Mouse (Mus musculus) adrenal gland, postnatal 14 days (tissue): ENCODE data around the gene Thap8. TPM values are rescaled to one million over a fixed set of nuclear protein-coding genes. Genes with fewer than 3 reads are reported as not detected.
A peak's percentile ranks its signal among the peaks of the same experiment; 100 is the strongest.
"Not testable (repeated sequence)": the region's sequence is repeated elsewhere in the genome, so short reads cannot be mapped to it uniquely, and the experiment has no call there.

Experiments
- DNase-seq: peaks from one replicate; pipeline ENCODE4 v3.0.0; 2021; ENCODE audit warnings: mixed read lengths
- long read RNA-seq, 2 experiments: library from polyadenylated mRNA; stranded (forward); transcript quantifications; one replicate each; pipeline ENCODE4 v2.0.0; 2021
- total RNA-seq: library from RNA; stranded (reverse); gene quantifications from 2 replicates; pipeline ENCODE4 v1.2.3, GENCODE M21; 2021

Gene Thap8
- 0.33 and 0.38 TPM in 2 replicates for total RNA-seq
- long read RNA-seq, experiment 1, partial matches to known transcripts = 0 of 1 reads
- long read RNA-seq, experiment 1, other reads (novel, unspliced or antisense) = 1 of 1 reads
- long read RNA-seq, experiment 2 = 0 reads

- DNase-seq = peak; percentile 95
Measured at GRCm38 (mm10) chr7:30279951-30280669, at the start of gene Thap8, which contains the start of gene Wdr62. Gene Thap8 (plus strand): TSS chr7:30280094. Gene Wdr62 (minus strand): TSS chr7:30280419.

- no peak for DNase-seq
Measured at GRCm38 (mm10) chr7:30231328-30231668, 48.6 kb upstream of the Thap8 start.

- peak; percentile 99 for DNase-seq
Measured at GRCm38 (mm10) chr7:30231669-30232454, 48.0 kb upstream of the Thap8 start, which contains the start of the genes Polr2i and Tbcb. Gene Polr2i (plus strand): TSS chr7:30231948. Gene Tbcb (minus strand): TSS chr7:30232272.

- peak; percentile 86 for DNase-seq
Measured at GRCm38 (mm10) chr7:30232631-30233148, 47.2 kb upstream of the Thap8 start.

- DNase-seq = peak; percentile 22
Measured at GRCm38 (mm10) chr7:30233387-30233786, 46.5 kb upstream of the Thap8 start.

GRCm38 (mm10) chr7:30234276-30234858, 45.5 kb upstream of the Thap8 start:
- peak; percentile 63 for DNase-seq

- no peak for DNase-seq
Measured at GRCm38 (mm10) chr7:30235091-30235490, 44.8 kb upstream of the Thap8 start.

GRCm38 (mm10) chr7:30235625-30236024, 44.3 kb upstream of the Thap8 start, which contains the start of gene Ovol3:
Gene Ovol3 (minus strand): TSS chr7:30235725.
- no peak for DNase-seq

- DNase-seq = not testable (repeated sequence)
Measured at GRCm38 (mm10) chr7:30237374-30237773, 42.5 kb upstream of the Thap8 start.

GRCm38 (mm10) chr7:30251956-30252954, 27.6 kb upstream of the Thap8 start:
- DNase-seq = peak; percentile 74

- DNase-seq = peak; percentile 26
Measured at GRCm38 (mm10) chr7:30265041-30265440, 14.9 kb upstream of the Thap8 start.

- DNase-seq = no peak
Measured at GRCm38 (mm10) chr7:30265531-30265930, 14.4 kb upstream of the Thap8 start.

- no peak for DNase-seq
Measured at GRCm38 (mm10) chr7:30265935-30266334, 14.0 kb upstream of the Thap8 start.

GRCm38 (mm10) chr7:30266780-30267179, 13.1 kb upstream of the Thap8 start:
- no peak for DNase-seq

GRCm38 (mm10) chr7:30269641-30270040, 10.3 kb upstream of the Thap8 start:
- no peak for DNase-seq

- DNase-seq = no peak
Measured at GRCm38 (mm10) chr7:30274383-30274782, 5.5 kb upstream of the Thap8 start.

GRCm38 (mm10) chr7:30278911-30279310, 983 bp upstream of the Thap8 start:
- peak; percentile 45 for DNase-seq

GRCm38 (mm10) chr7:30279536-30279935, 358 bp upstream of the Thap8 start:
- no peak for DNase-seq

GRCm38 (mm10) chr7:30280670-30281138, 810 bp downstream of the Thap8 start:
- DNase-seq = peak; percentile 91

GRCm38 (mm10) chr7:30281522-30281921, 1.6 kb downstream of the Thap8 start:
- no peak for DNase-seq

- DNase-seq = no peak
Measured at GRCm38 (mm10) chr7:30282740-30283139, 2.8 kb downstream of the Thap8 start.
